Mouse (Mus musculus) bone marrow, adult 2 months (tissue): Measurements from ENCODE around the gene Rftn1.

ENCODE experiments used
- CTCF ChIP-seq: fragments of 200-500 bp; IDR thresholded peaks from 2 replicates; pipeline ENCODE4 v1.5.1; 2011; ENCODE audit warnings: low read length, control low read depth; ENCODE audit not compliant: control insufficient read depth, insufficient read depth
- POLR2A ChIP-seq: fragments of 200-500 bp; IDR thresholded peaks from 2 replicates; pipeline ENCODE4 v1.6.1; 2011; ENCODE audit warnings: low read depth, mild to moderate bottlenecking, control low read depth, low read length, borderline replicate concordance; ENCODE audit not compliant: control insufficient read depth

DNA sequence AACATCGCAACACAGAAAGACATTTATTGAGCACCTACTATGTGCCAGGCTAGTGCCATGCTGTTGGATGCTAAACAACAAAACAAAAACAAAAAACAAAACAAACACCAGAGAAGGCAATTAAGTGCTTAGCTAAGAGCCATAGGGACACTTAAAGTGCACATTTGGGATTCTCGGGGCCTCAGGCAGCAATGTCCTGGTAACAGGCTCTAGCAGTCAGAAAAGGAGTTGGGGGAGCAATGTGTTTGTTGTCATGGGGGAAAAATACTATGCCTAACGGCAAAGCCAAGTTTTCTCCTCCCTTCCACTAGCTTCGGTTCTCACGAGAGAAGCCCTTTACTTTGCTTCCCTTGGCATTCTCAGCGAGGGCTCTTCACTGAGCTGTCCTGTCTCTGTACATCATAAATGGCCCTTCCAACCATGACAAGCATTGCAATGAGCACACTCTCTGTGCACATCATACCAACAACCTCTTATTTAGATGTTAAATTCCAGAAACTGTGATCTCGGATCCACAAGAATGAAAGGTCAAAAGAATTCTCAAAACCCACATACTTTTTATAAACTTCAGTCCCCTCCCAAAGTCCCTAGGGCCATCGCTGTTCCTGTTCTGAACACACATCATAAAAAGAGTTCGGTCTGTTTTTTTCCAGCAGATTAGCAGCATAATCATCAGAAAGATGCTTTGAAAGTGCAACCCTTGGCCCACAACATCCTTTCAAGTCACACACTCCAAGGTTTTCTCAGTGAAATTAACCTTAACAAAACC is 63.2 kb downstream of the Rftn1 start:
- TF ChIP-seq CTCF, result no peak
- TF ChIP-seq POLR2A, result no peak
